Mouse (Mus musculus): ENCODE data around the gene Hist2h4.
"Not testable (repeated sequence)": the region's sequence is repeated elsewhere in the genome, so short reads cannot be mapped to it uniquely, and the experiment has no call there.

Hist2h4 gene

DNA sequence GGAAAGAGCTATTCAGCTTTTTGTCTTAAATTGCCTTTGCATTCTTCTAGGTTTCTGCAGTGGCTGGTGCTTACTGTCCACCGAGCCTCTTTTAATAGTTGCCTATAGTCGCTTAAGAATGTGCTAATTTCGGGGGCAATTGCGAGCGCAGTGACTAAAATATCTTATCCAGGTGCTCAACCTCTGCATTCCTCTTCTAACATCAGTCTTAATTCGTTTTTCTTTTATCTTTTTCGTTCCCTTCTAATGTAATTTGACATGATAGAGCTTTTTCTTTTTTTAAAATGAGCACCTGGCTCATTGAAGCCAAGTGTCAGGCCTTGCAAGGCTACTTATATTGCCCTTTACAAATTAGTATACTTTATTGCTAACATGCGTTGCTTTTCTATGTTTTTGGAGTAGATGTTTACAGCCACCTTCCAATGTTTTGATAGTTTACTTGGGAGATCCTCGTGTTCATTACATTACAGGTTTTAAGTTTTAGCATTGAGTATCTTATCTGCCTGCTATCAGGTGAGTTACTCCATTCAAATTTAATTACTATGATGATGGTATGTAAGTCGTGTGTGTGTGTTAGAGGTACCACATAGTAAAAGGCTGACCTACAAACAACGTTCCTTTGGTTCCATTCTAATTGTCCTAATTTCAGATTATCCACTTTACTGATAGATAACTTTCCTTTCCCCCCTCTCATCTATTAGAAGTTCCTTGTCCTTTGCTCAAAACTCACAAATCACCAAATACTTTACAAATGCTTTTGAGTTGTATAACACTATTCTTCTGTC lies 15.6 kb downstream of the Hist2h4 start:
- DNase-seq (ENCODE audit: low spot score in 2 of 2), result no peak

DNA sequence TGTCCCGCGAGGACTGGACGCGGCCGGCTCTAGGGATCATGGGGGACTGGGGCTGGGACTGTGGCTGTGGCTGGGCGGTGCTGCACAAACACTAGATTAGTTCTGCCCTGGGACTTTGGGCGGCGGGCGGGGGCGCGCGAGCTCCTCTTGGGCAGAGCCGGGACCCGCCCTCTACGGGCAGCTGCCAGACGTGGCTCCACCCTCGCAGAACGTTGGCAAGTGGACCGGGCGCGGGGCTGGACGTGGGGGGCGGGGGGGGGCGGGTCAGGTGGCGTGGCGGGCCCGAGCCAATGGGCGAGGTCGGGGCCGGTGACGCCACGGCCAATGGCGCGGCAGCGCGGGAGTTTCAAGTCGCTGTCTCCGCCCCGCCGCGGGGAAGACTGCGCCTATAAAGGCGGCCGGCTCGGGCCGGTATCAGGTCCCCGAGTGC lies 16.7 kb downstream of the Hist2h4 start, which contains the start of gene Hist2h3c1:
Gene Hist2h3c1, plus strand, starts transcription at position 259 of the 430 bp plus-strand sequence.
- DNase-seq (ENCODE audit: low spot score in 2 of 2), result not testable (repeated sequence)

DNA sequence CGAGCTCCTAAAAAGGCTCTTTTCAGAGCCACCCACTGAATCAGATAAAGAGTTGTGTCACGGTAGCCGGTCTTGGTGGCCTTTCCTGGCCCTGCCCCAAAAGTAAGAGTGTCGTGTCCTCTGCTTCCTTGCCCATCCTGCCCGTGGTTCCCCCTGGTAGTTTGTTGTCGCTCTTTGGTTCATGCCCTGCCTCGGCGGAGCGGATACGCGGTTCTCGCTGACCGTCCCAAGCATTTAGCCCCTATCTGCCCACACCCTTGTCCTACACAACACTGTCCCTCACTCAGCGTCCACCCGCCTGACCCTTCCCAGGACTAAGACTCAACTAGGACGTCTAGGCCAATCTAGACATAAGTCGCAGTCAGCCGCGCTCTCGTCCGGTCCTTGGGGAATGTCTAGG lies 17.1 kb downstream of the Hist2h4 start:
- DNase-seq (ENCODE audit: low spot score in 2 of 2), result not testable (repeated sequence)

DNA sequence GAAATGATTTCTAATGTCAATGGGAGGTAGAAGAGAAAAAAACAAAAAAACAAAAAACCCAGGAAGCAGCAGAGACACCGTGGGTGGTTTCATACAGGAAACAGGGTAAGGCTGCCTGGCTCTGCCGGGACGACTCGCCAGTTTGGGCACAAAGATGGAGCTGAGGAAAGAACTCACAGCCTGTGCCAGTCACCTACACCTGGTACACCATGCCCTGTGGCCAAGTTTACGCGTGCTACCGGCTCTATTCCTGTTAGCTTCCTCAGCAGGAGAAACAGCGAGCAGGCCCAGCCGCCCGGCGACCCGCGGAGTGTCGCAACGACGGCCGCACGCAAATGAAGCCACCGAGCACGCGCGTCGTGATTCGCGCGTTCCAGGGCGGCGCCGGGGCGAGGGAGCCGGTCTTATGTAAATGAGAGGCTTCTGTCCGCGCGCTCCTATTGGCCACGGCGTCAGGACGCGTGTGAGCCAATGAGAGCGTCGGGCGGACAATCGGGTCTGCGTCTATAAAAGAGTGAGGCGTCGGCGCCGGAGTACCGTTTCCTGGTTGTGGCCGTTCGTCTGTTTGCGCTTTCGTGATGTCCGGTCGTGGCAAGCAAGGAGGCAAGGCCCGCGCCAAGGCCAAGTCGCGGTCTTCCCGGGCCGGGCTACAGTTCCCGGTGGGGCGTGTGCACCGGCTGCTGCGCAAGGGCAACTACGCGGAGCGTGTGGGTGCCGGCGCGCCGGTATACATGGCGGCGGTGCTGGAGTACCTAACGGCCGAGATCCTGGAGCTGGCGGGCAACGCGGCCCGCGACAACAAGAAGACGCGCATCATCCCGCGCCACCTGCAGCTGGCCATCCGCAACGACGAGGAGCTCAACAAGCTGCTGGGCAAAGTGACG lies 17.9 kb downstream of the Hist2h4 start, which contains the start of gene Hist2h2aa1:
Gene Hist2h2aa1, plus strand, starts transcription at position 495 of the 884 bp plus-strand sequence.
- DNase-seq (ENCODE audit: low spot score in 2 of 2), result peak; percentile 91 to 93

DNA sequence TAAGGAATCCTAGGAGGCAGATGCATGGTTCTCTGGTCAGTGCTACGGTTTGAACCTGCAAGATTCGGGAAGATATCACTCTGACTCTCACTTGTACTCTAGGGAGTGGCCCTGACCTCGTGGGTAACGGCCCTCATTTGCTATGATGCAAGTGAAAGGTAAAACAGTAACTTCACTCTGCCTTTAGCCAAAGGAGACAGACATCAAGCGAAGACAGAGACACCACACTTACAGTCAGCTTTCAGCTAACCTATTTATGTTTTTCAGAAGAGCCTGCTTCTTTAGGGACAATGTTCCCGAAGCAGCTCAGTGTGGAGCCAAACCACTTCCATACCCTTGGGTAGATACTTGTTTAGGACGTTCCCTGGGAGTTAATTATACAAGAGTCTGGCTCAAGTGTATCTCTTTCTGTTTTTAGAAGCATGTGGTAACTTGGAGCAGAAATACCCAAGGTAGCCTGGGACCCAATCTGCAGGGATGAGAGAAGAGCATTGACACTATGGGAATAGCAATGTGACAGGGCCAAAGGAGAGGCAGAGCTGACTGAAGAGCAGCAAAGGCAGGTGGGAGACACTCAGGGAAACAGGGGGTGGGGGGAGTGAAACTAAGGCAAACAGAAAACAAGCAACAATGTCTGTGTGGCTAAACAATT lies 19.1 kb downstream of the Hist2h4 start:
- DNase-seq (ENCODE audit: low spot score in 2 of 2), result peak; percentile 28 to 53

DNA sequence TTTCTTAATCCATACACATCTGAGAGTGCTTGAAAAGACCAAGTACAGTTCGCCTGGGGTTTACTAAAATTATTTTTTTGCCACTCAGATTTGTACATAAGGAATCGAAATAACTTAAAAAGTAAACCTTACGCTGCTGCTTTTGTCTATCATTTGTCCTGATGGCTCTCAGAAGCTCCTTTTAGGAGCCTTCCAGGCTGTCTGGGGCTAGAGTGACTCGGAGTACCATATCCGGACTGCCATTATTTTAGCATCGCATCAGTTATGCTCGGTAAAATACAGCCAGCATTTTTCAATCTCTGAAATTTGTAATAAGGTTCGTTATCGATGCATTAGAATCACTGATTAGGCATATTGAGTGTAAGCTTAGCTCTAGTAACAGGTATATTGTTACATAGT lies 22.3 kb downstream of the Hist2h4 start:
- no peak for DNase-seq (ENCODE audit: low spot score in 2 of 2)

DNA sequence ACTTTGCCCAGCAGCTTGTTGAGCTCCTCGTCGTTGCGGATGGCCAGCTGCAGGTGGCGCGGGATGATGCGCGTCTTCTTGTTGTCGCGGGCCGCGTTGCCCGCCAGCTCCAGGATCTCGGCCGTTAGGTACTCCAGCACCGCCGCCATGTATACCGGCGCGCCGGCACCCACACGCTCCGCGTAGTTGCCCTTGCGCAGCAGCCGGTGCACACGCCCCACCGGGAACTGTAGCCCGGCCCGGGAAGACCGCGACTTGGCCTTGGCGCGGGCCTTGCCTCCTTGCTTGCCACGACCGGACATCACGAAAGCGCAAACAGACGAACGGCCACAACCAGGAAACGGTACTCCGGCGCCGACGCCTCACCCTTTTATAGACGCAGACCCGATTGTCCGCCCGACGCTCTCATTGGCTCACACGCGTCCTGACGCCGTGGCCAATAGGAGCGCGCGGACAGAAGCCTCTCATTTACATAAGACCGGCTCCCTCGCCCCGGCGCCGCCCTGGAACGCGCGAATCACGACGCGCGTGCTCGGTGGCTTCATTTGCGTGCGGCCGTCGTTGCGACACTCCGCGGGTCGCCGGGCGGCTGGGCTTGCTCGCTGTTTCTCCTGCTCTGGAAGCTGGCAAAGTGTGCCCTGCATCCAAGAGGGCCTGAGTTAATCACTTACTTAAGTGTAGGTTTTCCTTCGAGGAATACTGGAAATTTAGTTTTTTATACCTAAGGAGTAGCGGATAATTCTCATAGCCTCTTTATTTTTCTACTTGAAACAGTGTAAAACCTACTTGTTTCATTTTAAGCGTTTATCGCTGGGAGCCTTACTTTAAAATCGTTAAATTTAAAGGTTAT lies 22.9 kb downstream of the Hist2h4 start, which contains the start of gene Hist2h2aa2:
Gene Hist2h2aa2, minus strand, starts transcription at position 328 of the 850 bp plus-strand sequence.
- peak; percentile 97 for DNase-seq (ENCODE audit: low spot score in 2 of 2)

DNA sequence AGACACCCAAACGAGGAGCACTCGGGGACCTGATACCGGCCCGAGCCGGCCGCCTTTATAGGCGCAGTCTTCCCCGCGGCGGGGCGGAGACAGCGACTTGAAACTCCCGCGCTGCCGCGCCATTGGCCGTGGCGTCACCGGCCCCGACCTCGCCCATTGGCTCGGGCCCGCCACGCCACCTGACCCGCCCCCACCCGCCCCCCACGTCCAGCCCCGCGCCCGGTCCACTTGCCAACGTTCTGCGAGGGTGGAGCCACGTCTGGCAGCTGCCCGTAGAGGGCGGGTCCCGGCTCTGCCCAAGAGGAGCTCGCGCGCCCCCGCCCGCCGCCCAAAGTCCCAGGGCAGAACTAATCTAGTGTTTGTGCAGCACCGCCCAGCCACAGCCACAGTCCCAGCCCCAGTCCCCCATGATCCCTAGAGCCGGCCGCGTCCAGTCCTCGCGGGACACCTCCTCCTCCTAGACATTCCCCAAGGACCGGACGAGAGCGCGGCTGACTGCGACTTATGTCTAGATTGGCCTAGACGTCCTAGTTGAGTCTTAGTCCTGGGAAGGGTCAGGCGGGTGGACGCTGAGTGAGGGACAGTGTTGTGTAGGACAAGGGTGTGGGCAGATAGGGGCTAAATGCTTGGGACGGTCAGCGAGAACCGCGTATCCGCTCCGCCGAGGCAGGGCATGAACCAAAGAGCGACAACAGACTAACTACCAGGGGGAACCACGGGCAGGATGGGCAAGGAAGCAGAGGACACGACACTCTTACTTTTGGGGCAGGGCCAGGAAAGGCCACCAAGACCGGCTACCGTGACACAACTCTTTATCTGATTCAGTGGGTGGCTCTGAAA lies 23.9 kb downstream of the Hist2h4 start, which contains the start of gene Hist2h3c2:
Gene Hist2h3c2, minus strand, starts transcription at position 174 of the 840 bp plus-strand sequence.
- DNase-seq (ENCODE audit: low spot score in 2 of 2), result peak; percentile 46 to 61

DNA sequence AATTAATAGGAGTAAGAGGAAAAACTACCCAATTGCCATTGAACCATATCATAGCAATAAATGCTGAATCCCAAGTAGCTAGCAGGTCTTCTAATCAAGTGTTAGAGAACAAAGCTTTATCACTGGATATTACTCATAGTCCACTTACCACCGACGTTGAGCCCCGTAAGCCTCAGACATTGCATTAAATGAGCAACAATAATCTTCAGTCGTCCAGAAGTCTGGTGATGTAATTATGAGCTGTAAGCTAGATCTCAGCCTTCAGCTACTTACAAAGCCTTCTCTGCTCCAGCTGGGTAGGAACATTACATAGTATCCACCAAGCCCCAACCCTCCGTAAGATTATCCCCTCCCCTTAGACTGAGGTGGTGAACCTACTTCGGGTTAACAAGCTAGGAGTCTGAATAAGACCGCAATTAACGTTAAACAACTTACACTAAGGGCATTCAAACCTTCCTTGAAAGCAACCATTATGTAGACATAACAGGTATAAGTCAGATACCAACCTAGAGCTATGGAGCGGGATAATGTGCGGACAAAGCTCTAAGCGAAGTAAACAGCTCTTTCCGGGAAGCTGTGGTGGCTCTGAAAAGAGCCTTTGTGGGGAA lies 25.1 kb downstream of the Hist2h4 start:
- no peak for DNase-seq (ENCODE audit: low spot score in 2 of 2)

DNA sequence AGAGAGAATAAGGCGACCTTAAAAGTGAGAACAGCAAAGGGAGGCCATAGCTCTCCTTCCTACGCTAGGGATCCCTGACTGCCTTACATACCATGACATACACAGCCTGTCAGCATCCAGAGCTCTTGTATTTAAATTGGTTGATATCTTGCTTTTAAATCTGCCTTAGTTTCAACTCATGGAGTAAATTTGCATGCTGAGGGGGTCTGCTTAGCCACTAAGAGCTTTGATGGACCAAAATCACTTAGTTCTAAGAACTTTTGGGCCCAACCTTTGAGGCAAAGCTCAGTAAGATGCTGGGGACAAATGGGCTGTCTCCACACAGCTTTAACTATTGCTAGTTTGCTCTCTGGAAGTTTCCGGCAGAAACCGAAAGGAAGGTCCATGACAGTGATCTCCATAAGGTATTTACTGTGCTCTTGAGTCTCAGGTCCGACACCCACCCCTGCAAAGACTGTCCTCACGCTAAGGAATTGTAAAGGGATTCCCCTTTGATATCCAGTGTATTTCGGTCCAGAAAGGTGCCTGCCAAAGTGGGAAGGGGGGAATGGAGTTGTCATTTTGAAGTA lies 25.7 kb downstream of the Hist2h4 start:
- DNase-seq (ENCODE audit: low spot score in 2 of 2), result no peak

DNA sequence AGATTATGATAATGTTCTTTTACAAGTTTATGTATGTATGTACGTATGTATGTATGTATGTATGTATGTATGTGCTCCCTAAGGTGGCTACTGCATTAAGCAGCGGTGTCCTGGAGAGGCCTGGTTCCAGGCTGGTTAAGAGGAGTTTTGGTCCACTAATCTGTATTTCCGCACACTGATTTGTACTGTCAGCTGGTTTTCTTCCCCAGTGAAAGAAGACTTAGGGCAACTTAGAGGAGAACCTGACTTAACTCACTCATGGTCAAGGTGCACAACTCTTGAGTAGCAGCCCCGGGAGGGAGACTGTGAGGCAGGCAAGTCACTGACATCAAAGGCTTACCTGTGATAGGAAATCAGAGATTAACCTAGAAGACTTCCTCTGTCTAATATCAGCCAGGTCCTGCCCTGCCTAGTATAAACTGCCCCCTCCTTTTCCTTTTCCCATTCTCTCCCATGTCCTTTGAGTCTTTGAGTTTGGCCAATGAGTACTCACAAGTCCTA lies 26.2 kb downstream of the Hist2h4 start:
- no peak for DNase-seq (ENCODE audit: low spot score in 2 of 2)

DNA sequence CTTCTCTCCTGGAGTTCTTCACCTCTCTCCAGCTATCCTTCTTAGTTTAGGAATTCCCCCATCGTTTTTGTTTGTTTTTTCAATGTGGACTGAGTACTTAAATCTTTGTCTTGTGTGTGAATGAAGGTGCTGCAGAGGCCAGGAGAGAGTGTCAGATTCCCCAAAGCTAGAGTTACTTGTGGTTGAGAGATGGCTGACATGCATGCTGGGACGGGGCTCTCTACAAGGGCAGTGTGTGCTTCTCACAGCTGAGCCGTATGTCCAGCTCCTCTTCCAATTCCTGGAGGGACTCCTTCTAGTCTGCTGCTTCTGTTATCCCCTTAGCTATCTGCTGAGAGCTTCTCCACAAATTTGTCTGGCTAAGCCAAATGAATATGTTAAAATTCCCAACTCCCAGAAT lies 27.3 kb downstream of the Hist2h4 start:
- no peak for DNase-seq (ENCODE audit: low spot score in 2 of 2)

DNA sequence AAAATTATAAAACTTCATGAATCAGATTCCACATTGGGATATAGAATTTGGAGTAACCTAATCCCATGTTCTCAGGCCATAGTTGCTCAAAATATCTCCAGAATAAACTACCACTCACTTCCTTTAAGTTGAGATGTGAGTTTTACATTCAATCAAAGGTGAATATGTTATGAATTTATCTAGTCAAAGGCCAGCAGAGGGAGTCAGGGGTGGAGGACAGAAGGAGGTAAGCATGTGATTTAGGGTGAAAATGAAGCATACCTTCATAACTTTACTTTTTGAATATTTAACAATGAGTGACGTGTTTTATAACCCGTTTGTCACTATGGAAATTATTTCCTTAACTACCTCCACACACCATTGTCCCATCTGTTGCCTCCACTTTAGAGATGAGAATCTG lies 28.2 kb downstream of the Hist2h4 start:
- DNase-seq (ENCODE audit: low spot score in 2 of 2), result no peak

DNA sequence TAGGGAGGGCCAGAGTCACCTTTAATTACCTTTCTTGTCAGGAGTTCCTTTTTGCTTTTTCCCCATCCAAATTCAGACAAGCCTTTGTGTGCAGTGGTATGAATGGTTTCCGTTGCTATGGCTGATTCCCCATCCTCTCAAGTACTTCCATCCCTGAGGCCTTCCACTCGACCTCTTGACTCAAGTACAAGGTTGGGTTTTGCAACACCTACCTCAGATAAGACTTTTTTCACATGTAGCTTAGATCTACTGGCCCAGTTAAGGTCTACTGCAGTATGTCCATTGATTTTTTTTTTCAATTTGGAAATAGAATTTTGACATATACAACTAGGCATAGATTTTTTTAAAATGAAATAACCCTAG lies 31.4 kb downstream of the Hist2h4 start:
- no peak for DNase-seq (ENCODE audit: low spot score in 2 of 2)

DNA sequence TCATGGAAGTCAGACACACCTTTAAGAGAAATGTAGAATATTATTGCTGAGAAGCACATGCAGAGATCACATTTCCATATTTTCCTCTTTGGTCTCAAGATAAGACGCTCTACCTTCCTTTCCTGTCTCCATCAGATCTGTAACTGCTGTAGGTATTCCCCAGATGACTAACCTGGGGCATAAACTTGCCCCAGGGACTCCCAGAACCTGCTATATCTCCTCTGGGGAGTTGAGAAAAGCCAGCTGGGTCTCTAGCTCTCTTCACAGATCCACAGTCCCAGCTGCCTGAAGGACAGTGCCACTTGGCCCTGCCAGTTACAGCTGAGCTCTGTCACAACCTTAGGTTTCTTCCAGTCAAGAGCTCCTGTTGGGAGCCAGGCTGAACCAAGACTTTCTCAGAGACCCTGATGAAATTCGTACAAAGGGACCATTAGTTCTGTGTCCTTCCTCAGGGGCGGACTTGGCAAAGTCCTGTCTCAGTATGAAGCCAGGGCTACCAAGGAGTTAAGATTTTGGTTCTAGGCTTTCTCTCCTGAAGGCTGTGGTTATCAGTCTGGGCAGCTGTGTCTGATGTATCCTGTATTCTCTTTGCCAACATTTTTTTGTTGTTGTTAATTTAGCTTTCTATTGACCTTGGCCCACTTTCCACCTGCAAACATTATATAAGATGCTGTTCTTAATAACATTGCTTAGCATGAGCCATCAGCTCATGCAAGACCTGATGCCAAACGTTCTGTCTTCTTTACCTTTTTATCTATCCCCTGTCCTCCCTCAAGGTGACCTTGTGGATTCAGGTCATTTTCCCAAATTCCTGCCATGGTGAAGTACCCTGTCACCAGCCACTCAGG lies 32.0 kb downstream of the Hist2h4 start:
- peak; percentile 46 for DNase-seq (ENCODE audit: low spot score in 2 of 2)

DNA sequence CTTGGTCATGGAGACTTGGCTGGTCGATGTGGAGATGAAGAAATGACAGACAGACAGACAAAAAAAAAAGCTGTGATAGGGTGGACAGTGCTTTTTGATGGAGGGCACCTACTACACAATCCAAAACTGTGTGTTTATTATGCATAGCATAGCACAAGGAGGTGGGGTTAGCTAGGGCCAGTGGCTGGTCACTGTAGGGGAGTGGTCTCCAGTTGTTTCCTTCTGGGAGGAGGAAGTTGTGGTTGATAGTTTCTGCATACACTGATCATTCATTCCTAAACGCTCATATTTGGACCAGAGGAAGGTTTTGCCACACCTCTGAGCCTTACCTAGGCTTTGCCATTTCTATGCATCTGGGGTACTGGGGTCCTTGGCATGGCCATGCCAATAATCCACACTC lies 32.7 kb downstream of the Hist2h4 start:
- DNase-seq (ENCODE audit: low spot score in 2 of 2), result no peak

DNA sequence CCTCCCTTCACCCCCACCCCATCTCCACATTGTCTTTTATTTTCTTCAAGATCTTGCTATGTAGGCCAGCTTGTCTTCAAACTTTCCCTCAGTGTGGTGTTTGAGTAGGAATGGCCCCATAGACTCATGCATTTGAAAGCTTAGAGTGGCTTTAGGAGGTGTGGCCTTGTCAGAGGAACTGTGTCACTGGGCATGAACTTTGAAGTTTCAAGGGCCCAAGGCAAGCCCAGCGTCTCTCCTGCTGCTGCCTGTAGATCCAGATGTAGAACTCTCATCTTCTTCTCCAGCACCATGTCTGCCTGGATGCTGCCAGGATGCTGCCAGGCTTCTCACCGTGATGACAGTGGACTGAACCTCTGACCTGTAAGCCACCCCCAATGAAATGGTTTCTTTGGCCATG lies 34.3 kb downstream of the Hist2h4 start:
- no peak for DNase-seq (ENCODE audit: low spot score in 2 of 2)
